Mouse (Mus musculus): ENCODE results near the gene Ccdc78.

Gene Ccdc78

GRCm38 (mm10) chr17:25817662-25818061, 31.3 kb downstream of the Ccdc78 start:
- DNase-seq, result no peak

- DNase-seq, result peak in 1 of 2 experiments; percentile 11
Observed at GRCm38 (mm10) chr17:25818851-25819780, 32.7 kb downstream of the Ccdc78 start.

- peak; percentile 73 to 75 for DNase-seq
Observed at GRCm38 (mm10) chr17:25823452-25823851, 37.1 kb downstream of the Ccdc78 start, which contains the start of gene Wdr24. Wdr24 (plus strand) TSS chr17:25823627.

- DNase-seq, result no peak
Observed at GRCm38 (mm10) chr17:25824362-25825142, 38.2 kb downstream of the Ccdc78 start.

- DNase-seq, result no peak
Observed at GRCm38 (mm10) chr17:25825311-25825710, 38.9 kb downstream of the Ccdc78 start.

- no peak for DNase-seq
Observed at GRCm38 (mm10) chr17:25825984-25826570, 39.7 kb downstream of the Ccdc78 start.

GRCm38 (mm10) chr17:25827011-25827410, 40.6 kb downstream of the Ccdc78 start:
- no peak for DNase-seq

GRCm38 (mm10) chr17:25827546-25828222, 41.3 kb downstream of the Ccdc78 start:
- no peak for DNase-seq

GRCm38 (mm10) chr17:25828223-25828594, 41.8 kb downstream of the Ccdc78 start:
- peak in 1 of 2 experiments; percentile 53 for DNase-seq

GRCm38 (mm10) chr17:25828712-25829557, 42.6 kb downstream of the Ccdc78 start, which contains the start of gene Jmjd8:
Jmjd8 (plus strand) TSS chr17:25828867.
- DNase-seq, result peak; percentile 73 to 77

- DNase-seq, result peak in 1 of 2 experiments; percentile 18
Observed at GRCm38 (mm10) chr17:25829558-25830017, 43.2 kb downstream of the Ccdc78 start.

GRCm38 (mm10) chr17:25830200-25830753, 43.9 kb downstream of the Ccdc78 start:
- DNase-seq, result no peak

- DNase-seq, result peak in 1 of 2 experiments; percentile 16
Observed at GRCm38 (mm10) chr17:25830806-25831431, 44.5 kb downstream of the Ccdc78 start.

- peak in 1 of 2 experiments; percentile 29 for DNase-seq
Observed at GRCm38 (mm10) chr17:25831451-25832281, 45.3 kb downstream of the Ccdc78 start.

GRCm38 (mm10) chr17:25832436-25833290, 46.3 kb downstream of the Ccdc78 start:
- DNase-seq, result peak; percentile 97 to 99

GRCm38 (mm10) chr17:25833291-25833663, 46.9 kb downstream of the Ccdc78 start, which contains the start of gene Stub1:
Stub1 (minus strand) TSS chr17:25833404.
- no peak for DNase-seq

- no peak for DNase-seq
Observed at GRCm38 (mm10) chr17:25833961-25834594, 47.7 kb downstream of the Ccdc78 start.

Data from thymus, postnatal 36 days (tissue).